Mouse (Mus musculus): ENCODE data around the gene Xbp1. TPM values are rescaled to one million over a fixed set of nuclear protein-coding genes. Genes with fewer than 3 reads are reported as not detected.

The Xbp1 gene
- total and polyA plus RNA-seq, 3 experiments: 46.3 to 80.4 (median 73.3) TPM

DNA sequence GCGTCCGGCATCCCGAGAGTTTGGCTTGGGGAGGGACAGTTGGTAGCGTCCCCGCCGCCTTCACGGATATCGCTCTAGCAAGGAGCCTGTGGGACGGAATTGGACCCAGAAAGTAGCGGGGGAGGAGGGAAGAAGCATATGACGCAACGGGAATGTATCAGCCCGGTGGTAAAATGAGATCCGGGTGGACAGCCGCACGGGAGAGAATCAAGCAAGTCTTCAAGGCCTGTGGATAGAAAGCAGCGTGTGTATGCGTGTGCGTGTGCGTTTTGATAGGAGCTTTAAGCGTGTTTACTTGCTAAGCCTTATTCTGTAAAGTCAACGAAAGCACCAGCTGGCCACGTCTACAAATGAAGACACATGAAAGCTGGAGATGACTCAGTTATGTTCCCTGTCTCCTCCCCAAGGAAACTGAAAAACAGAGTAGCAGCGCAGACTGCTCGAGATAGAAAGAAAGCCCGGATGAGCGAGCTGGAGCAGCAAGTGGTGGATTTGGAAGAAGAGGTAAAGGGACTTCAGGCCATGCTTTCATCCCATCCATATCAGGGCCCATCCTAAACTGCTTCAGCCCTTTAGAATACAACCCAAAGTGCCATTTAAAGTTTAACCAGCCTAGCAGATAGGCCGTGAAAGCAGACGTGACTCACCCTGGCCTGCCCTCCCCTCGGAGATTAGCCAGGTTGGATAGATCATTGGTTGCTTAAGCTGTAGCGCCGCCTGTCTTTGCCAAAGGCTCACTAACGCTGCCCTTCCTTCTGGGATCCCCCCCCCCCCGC is 1.2 kb downstream of the Xbp1 start:
- Histone ChIP-seq H3K4me1 (ENCODE audit: control insufficient read depth, insufficient read depth, low read length) (peaks cover 5% of the 10 kb centered on the region), H3K9ac (ENCODE audit: low read depth, low read length) (peak overlapping the region; percentile 93), H3K36me3 (ENCODE audit: control insufficient read depth, insufficient read depth, low read length) (peaks cover 23% of the 10 kb centered on the region), H3K4me3 (peak overlapping the region; percentile 82), H3K79me2 (replicated peaks; ENCODE audit: control insufficient read depth, insufficient read depth, low read length) (no peaks in the 10 kb centered on the region), H3K27ac (peak overlapping the region; percentile 100), H3K27me3 (ENCODE audit: control insufficient read depth, insufficient read depth, low read length) (no peaks in the 10 kb centered on the region)
- intact Hi-C loops (cut with DNase I): loop anchor here (1.0 to 5.0 kb wide), 3 partner anchors 19 to 186 kb away; no protein-coding TSS in a partner anchor
- WGBS: under 1% methylated on average over 34 of the region's 34 CpGs
- 0 out of 2 replicates have a peak, but pooled peaks have one; percentile 21 for TF ChIP-seq EP300 (IDR thresholded peaks at IDR 0.05; ENCODE audit: insufficient read depth, low read depth, low read length)
- TF ChIP-seq CTCF (IDR thresholded peaks at IDR 0.05): peak; percentile 76
- TF ChIP-seq POLR2A (IDR thresholded peaks at IDR 0.05; ENCODE audit: insufficient read depth, low read depth, low read length): peak; percentile 53
- peak; percentile 78 to 85 for DNase-seq

DNA sequence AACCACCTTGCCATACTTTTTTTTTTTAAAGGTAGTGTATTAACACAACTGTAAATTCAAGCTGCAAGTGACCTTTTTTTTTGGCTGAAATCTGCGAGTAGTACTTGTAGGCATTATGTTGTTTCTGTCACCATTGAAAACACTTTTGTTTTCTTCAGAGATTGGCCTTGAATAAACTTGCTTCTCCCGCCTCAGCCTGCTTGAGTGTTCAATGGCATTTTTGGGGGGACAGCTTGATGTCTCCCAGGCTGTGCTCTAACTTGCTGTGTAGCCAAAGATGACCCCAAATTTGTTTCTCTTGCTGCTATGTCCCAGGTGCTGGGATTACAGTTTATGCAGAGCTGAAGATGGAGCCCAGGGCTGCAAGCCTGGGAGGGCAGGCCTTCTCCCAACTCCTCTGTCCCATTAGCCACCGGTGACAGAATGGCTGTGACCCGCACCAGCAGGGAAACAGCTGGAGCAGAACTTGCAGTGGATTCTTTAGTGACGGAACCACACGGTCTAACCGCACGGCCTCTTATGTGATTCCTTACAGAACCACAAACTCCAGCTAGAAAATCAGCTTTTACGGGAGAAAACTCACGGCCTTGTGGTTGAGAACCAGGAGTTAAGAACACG is 2.4 kb downstream of the Xbp1 start:
- Histone ChIP-seq H3K27me3 (ENCODE audit: control insufficient read depth, insufficient read depth, low read length) (no peaks in the 10 kb centered on the region), H3K4me1 (ENCODE audit: control insufficient read depth, insufficient read depth, low read length) (peaks cover 5% of the 10 kb centered on the region), H3K27ac (no peak overlapping the region), H3K9ac (ENCODE audit: low read depth, low read length) (no peak overlapping the region), H3K36me3 (ENCODE audit: control insufficient read depth, insufficient read depth, low read length) (peaks cover 23% of the 10 kb centered on the region), H3K79me2 (replicated peaks; ENCODE audit: control insufficient read depth, insufficient read depth, low read length) (no peaks in the 10 kb centered on the region), H3K4me3 (no peak overlapping the region; the same call in 1 of the 2 replicates)
- intact Hi-C loops (cut with DNase I): loop anchor here (1.0 to 5.0 kb wide), 2 partner anchors 38 to 184 kb away; no protein-coding TSS in a partner anchor
- TF ChIP-seq CTCF (IDR thresholded peaks at IDR 0.05) (no peak), POLR2A (IDR thresholded peaks at IDR 0.05; ENCODE audit: insufficient read depth, low read depth, low read length) (no peak), EP300 (IDR thresholded peaks at IDR 0.05; ENCODE audit: insufficient read depth, low read depth, low read length) (no peak)
- DNase-seq: no peak
- 77% methylated on average over 11 of the region's 11 CpGs for WGBS

DNA sequence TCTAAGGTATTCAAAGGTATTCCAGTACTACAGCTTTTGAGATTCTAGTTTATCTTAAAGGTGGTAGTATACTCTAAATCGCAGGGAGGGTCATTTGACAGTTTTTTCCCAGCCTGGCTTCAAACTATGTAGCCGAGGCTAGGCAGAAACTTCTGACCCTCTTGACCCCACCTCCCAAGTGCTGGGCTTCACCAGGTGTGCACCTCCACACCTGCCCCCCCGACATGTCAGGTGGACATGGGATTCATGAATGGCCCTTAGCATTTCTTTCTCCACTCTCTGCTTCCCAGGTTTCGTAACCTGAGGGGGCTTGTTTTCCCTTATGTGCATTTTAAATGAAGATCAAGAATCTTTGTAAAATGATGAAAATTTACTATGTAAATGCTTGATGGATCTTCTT is 5.0 kb downstream of the Xbp1 start:
- intact Hi-C loops (cut with DNase I): no loop called here

DNA sequence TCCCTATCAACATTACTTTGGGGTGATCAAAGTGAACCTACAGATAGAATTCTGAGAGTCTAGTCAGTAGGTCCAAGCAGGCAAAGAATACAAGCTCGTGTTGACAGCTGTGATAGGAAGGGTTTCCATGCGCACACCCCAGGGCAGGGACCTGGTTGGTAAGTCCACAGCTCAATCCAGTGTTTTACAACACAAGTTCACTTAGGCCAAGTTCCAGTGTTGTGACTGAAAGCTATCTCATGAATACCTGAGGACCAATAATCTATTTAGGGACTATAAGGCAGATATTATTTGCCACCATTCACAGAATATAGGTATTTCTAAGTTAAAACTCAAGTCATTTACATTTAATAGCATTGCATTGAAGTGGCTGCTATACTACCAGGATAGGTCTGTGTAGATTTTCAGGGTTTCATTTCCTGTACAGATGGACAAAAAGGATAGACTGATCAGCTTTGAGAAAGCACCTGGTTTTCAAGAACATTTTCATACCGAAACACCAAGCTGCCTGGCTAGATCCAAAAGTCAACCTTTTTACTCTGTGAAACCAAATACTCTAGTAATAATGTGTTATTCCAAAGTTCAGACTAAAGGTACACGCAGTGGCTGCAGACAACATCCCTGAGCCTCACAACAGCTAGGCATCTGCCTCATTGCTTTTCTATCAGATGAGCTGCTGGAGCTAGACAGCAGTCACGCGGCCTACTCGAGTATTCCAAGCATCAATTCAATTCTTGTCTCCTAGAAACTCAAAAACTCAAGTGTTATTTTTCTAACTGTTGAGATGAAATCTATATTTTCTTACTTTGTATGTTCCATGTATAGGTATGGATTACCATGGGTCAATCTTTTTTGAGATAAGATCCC is 6.3 kb downstream of the Xbp1 start:
- intact Hi-C loops (cut with DNase I): no loop called here
- H3K27me3 ChIP-seq (ENCODE audit: control insufficient read depth, insufficient read depth, low read length): no peaks in the 10 kb centered on the region
- peaks cover 5% of the 10 kb centered on the region for H3K4me1 ChIP-seq (ENCODE audit: control insufficient read depth, insufficient read depth, low read length)
- no peaks in the 10 kb centered on the region for H3K79me2 ChIP-seq (replicated peaks; ENCODE audit: control insufficient read depth, insufficient read depth, low read length)
- WGBS: 79% methylated on average over 7 of the region's 7 CpGs
- H3K9ac ChIP-seq (ENCODE audit: low read depth, low read length): no peak overlapping the region
- H3K27ac ChIP-seq: no peak overlapping the region
- H3K4me3 ChIP-seq: no peak overlapping the region
- 0 out of 2 replicates have a peak, but pooled peaks have one; percentile 28 for TF ChIP-seq POLR2A (IDR thresholded peaks at IDR 0.05; ENCODE audit: insufficient read depth, low read depth, low read length)
- TF ChIP-seq EP300 (IDR thresholded peaks at IDR 0.05; ENCODE audit: insufficient read depth, low read depth, low read length): no peak
- TF ChIP-seq CTCF (IDR thresholded peaks at IDR 0.05): no peak
- peaks cover 33% of the 10 kb centered on the region for H3K36me3 ChIP-seq (ENCODE audit: control insufficient read depth, insufficient read depth, low read length)
- no peak for DNase-seq

More for the DNA sequence above, 5.0 kb downstream of the Xbp1 start:
- Histone ChIP-seq H3K27me3 (ENCODE audit: control insufficient read depth, insufficient read depth, low read length) (no peaks in the 10 kb centered on the region), H3K9ac (ENCODE audit: low read depth, low read length) (no peak overlapping the region), H3K36me3 (ENCODE audit: control insufficient read depth, insufficient read depth, low read length) (peaks cover 27% of the 10 kb centered on the region), H3K4me3 (no peak overlapping the region), H3K79me2 (replicated peaks; ENCODE audit: control insufficient read depth, insufficient read depth, low read length) (no peaks in the 10 kb centered on the region), H3K4me1 (ENCODE audit: control insufficient read depth, insufficient read depth, low read length) (peaks cover 5% of the 10 kb centered on the region), H3K27ac (no peak overlapping the region)
- TF ChIP-seq CTCF (IDR thresholded peaks at IDR 0.05) (no peak), POLR2A (IDR thresholded peaks at IDR 0.05; ENCODE audit: insufficient read depth, low read depth, low read length) (no peak), EP300 (IDR thresholded peaks at IDR 0.05; ENCODE audit: insufficient read depth, low read depth, low read length) (no peak)
- DNase-seq: no peak
- WGBS: 90% methylated on average over 4 of the region's 4 CpGs

DNA sequence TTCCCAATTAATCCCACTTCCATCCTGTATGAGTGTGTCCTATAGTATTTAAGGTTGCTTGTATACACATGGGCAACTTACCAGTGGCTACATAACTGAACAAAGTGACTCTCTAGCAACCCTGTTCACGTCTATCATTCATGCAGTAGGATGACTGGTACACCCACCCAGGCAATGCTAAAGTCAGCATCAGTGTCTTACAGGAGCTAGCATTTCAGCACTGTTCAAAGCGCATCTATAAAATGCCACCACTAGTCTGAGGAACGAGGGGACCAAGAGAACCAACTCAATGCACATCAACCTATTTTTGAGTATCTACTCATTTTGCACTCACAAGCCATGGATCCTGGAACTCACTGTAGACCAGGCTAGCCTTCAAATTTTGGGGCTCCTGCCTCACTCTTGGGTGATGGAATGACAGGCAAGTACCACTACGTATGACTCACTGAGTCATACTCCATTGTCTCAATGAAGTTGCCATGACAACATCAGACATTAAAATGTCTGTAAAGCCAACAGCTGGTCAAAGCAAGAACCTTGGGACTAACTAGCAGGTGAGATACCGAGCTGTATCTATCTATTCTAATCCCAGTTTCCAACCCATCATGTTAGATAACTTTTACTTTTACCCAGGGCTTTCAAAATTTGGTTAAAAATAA is 7.5 kb downstream of the Xbp1 start:
- TF ChIP-seq EP300 (IDR thresholded peaks at IDR 0.05; ENCODE audit: insufficient read depth, low read depth, low read length) (no peak), POLR2A (IDR thresholded peaks at IDR 0.05; ENCODE audit: insufficient read depth, low read depth, low read length) (no peak), CTCF (IDR thresholded peaks at IDR 0.05) (no peak)
- Histone ChIP-seq H3K27ac (no peak overlapping the region), H3K79me2 (replicated peaks; ENCODE audit: control insufficient read depth, insufficient read depth, low read length) (no peaks in the 10 kb centered on the region), H3K9ac (ENCODE audit: low read depth, low read length) (no peak overlapping the region), H3K27me3 (ENCODE audit: control insufficient read depth, insufficient read depth, low read length) (no peaks in the 10 kb centered on the region), H3K4me3 (no peak overlapping the region), H3K36me3 (ENCODE audit: control insufficient read depth, insufficient read depth, low read length) (peaks cover 37% of the 10 kb centered on the region), H3K4me1 (ENCODE audit: control insufficient read depth, insufficient read depth, low read length) (peaks cover 4% of the 10 kb centered on the region)
- intact Hi-C loops (cut with DNase I): no loop called here
- DNase-seq: no peak
- WGBS: 75% methylated on average over 5 of the region's 5 CpGs

Data from heart, adult 2 months (tissue).